Mouse (Mus musculus) ES-CJ7 (cell line): ENCODE data around the gene Prelid1.

ENCODE experiments used
- DNase-seq: peaks from one replicate; pipeline ENCODE4 v3.0.0; 2011; ENCODE audit warnings: low read depth, low spot score

The Prelid1 gene

GRCm38 (mm10) chr13:55319931-55320533, at the start of gene Prelid1:
Gene Prelid1 (plus strand): TSS chr13:55320500.
- no peak for DNase-seq

- DNase-seq, result peak; percentile 55
Observed at GRCm38 (mm10) chr13:55277203-55277602, 43.1 kb upstream of the Prelid1 start.

GRCm38 (mm10) chr13:55277646-55278045, 42.7 kb upstream of the Prelid1 start:
- no peak for DNase-seq

- peak; percentile 54 for DNase-seq
Observed at GRCm38 (mm10) chr13:55288854-55289253, 31.4 kb upstream of the Prelid1 start.

- DNase-seq, result no peak
Observed at GRCm38 (mm10) chr13:55296760-55297159, 23.5 kb upstream of the Prelid1 start.

- no peak for DNase-seq
Observed at GRCm38 (mm10) chr13:55300913-55301312, 19.4 kb upstream of the Prelid1 start.

GRCm38 (mm10) chr13:55312028-55312630, 8.2 kb upstream of the Prelid1 start:
- no peak for DNase-seq

GRCm38 (mm10) chr13:55313051-55313450, 7.2 kb upstream of the Prelid1 start:
- DNase-seq, result no peak

- DNase-seq, result no peak
Observed at GRCm38 (mm10) chr13:55314891-55315412, 5.3 kb upstream of the Prelid1 start.

GRCm38 (mm10) chr13:55318351-55318750, 1.9 kb upstream of the Prelid1 start:
- no peak for DNase-seq

- DNase-seq, result peak; percentile 83
Observed at GRCm38 (mm10) chr13:55321434-55322129, 1.3 kb downstream of the Prelid1 start, which contains the start of gene Rab24. Gene Rab24 (minus strand): TSS chr13:55321946.

GRCm38 (mm10) chr13:55322130-55322825, 2.0 kb downstream of the Prelid1 start:
- peak; percentile 79 for DNase-seq

GRCm38 (mm10) chr13:55325596-55325995, 5.3 kb downstream of the Prelid1 start:
- peak; percentile 31 for DNase-seq

- no peak for DNase-seq
Observed at GRCm38 (mm10) chr13:55327169-55327568, 6.9 kb downstream of the Prelid1 start.

- peak; percentile 88 for DNase-seq
Observed at GRCm38 (mm10) chr13:55327633-55328032, 7.3 kb downstream of the Prelid1 start.

- no peak for DNase-seq
Observed at GRCm38 (mm10) chr13:55328171-55328570, 7.9 kb downstream of the Prelid1 start.

- no peak for DNase-seq
Observed at GRCm38 (mm10) chr13:55328641-55329040, 8.3 kb downstream of the Prelid1 start.

- no peak for DNase-seq
Observed at GRCm38 (mm10) chr13:55329109-55329682, 8.9 kb downstream of the Prelid1 start.

- peak; percentile 90 for DNase-seq
Observed at GRCm38 (mm10) chr13:55329683-55330566, 9.6 kb downstream of the Prelid1 start, which contains the start of gene Mxd3. Gene Mxd3 (minus strand): TSS chr13:55329823.
